Mouse (Mus musculus): ENCODE results near the gene Trrap. TPM values are rescaled to one million over a fixed set of nuclear protein-coding genes. Genes with fewer than 3 reads are reported as not detected.

Trrap gene
- polyA plus RNA-seq, 1 experiment from 2014 or later, result 65.2 TPM

GRCm38 (mm10) chr5:144761161-144761868, 6.2 kb upstream of the Trrap start, which contains the start of gene Tmem130:
Gene Tmem130, minus strand, starts transcription at chr5:144761818.
- Histone ChIP-seq H3K36me3 (ENCODE audit: control insufficient read depth, insufficient read depth, low read length) (no peaks in the 10 kb centered on the region), H3K27me3 (ENCODE audit: control insufficient read depth, insufficient read depth, low read length) (peaks cover 30% of the 10 kb centered on the region), H3K9ac (ENCODE audit: low read length) (no peak within 1 kb of the TSS), H3K27ac (replicated peaks in 1 of 2; ENCODE audit: control insufficient read depth in 1 of 2, insufficient read depth in 1 of 2, low read depth in 2 of 2, low read length in 2 of 2) (no peak within 1 kb of the TSS), H3K4me3 (ENCODE audit: control insufficient read depth in 1 of 2, insufficient read depth in 1 of 2, low read depth in 1 of 2, low read length in 2 of 2) (peak within 1 kb of the TSS; percentile 30 to 32), H3K4me1 (ENCODE audit: control insufficient read depth in 2 of 2, insufficient read depth in 2 of 2, low read length in 2 of 2) (peaks cover 5 to 7% of the 10 kb centered on the region in 2 experiments), H3K9me3 (ENCODE audit: control insufficient read depth, low read length) (no peaks in the 10 kb centered on the region), H3K4me2 (ENCODE audit: low read length) (peak within 1 kb of the TSS; percentile 55)
- WGBS, result 1% methylated on average over 38 of the region's 38 CpGs
- ATAC-seq (ENCODE audit: insufficient number of reproducible peaks, insufficient read depth, low FRiP score, low read depth), result no peak

DNA sequence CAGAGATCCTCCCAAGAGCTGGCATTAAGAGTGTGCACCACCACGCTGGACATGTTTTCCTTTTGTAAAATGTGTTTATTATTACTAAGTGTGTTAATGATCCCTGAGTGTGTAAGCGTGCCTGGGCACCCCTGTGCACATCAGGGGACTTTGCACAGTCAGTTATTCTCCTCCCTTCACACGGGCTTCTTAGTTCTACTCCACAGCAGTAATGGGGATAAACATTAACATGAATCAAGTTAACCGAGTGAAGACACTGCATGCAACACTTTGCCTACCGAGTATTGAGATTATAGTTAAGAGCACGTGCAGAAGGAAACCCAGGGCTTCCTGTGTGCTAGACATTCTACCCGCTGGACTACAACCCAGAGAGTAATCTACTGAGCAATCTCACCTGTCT, 1.5 kb upstream of the Trrap start:
- no peak overlapping the region for H3K27ac ChIP-seq (replicated peaks in 1 of 2; ENCODE audit: control insufficient read depth in 1 of 2, insufficient read depth in 1 of 2, low read depth in 2 of 2, low read length in 2 of 2)
- H3K4me3 ChIP-seq (ENCODE audit: control insufficient read depth in 1 of 2, insufficient read depth in 1 of 2, low read depth in 1 of 2, low read length in 2 of 2), result no peak overlapping the region
- peaks cover 9 to 19% of the 10 kb centered on the region in 2 experiments for H3K4me1 ChIP-seq (ENCODE audit: control insufficient read depth in 2 of 2, insufficient read depth in 2 of 2, low read length in 2 of 2)
- peaks cover 9% of the 10 kb centered on the region for H3K36me3 ChIP-seq (ENCODE audit: control insufficient read depth, insufficient read depth, low read length)
- H3K9me3 ChIP-seq (ENCODE audit: control insufficient read depth, low read length), result no peaks in the 10 kb centered on the region
- no peak for ATAC-seq (ENCODE audit: insufficient number of reproducible peaks, insufficient read depth, low FRiP score, low read depth)
- no peak overlapping the region for H3K9ac ChIP-seq (ENCODE audit: low read length)
- H3K27me3 ChIP-seq (ENCODE audit: control insufficient read depth, insufficient read depth, low read length), result peaks cover 26% of the 10 kb centered on the region
- WGBS, result 70% methylated on average over 7 of the region's 7 CpGs
- H3K4me2 ChIP-seq (ENCODE audit: low read length), result no peak overlapping the region

- Histone ChIP-seq H3K4me2 (ENCODE audit: low read length) (no peak overlapping the region), H3K27me3 (ENCODE audit: control insufficient read depth, insufficient read depth, low read length) (peaks cover 20% of the 10 kb centered on the region), H3K4me1 (ENCODE audit: control insufficient read depth in 2 of 2, insufficient read depth in 2 of 2, low read length in 2 of 2) (peaks cover 5 to 15% of the 10 kb centered on the region in 2 experiments), H3K9ac (ENCODE audit: low read length) (no peak overlapping the region), H3K4me3 (ENCODE audit: control insufficient read depth in 1 of 2, insufficient read depth in 1 of 2, low read depth in 1 of 2, low read length in 2 of 2) (no peak overlapping the region), H3K9me3 (ENCODE audit: control insufficient read depth, low read length) (no peaks in the 10 kb centered on the region), H3K36me3 (ENCODE audit: control insufficient read depth, insufficient read depth, low read length) (peaks cover 16% of the 10 kb centered on the region), H3K27ac (replicated peaks in 1 of 2; ENCODE audit: control insufficient read depth in 1 of 2, insufficient read depth in 1 of 2, low read depth in 2 of 2, low read length in 2 of 2) (no peak overlapping the region)
- ATAC-seq (ENCODE audit: insufficient number of reproducible peaks, insufficient read depth, low FRiP score, low read depth), result no peak
- 82% methylated on average over 11 of the region's 11 CpGs for WGBS
Observed at GRCm38 (mm10) chr5:144766646-144767045, 886 bp upstream of the Trrap start.

DNA sequence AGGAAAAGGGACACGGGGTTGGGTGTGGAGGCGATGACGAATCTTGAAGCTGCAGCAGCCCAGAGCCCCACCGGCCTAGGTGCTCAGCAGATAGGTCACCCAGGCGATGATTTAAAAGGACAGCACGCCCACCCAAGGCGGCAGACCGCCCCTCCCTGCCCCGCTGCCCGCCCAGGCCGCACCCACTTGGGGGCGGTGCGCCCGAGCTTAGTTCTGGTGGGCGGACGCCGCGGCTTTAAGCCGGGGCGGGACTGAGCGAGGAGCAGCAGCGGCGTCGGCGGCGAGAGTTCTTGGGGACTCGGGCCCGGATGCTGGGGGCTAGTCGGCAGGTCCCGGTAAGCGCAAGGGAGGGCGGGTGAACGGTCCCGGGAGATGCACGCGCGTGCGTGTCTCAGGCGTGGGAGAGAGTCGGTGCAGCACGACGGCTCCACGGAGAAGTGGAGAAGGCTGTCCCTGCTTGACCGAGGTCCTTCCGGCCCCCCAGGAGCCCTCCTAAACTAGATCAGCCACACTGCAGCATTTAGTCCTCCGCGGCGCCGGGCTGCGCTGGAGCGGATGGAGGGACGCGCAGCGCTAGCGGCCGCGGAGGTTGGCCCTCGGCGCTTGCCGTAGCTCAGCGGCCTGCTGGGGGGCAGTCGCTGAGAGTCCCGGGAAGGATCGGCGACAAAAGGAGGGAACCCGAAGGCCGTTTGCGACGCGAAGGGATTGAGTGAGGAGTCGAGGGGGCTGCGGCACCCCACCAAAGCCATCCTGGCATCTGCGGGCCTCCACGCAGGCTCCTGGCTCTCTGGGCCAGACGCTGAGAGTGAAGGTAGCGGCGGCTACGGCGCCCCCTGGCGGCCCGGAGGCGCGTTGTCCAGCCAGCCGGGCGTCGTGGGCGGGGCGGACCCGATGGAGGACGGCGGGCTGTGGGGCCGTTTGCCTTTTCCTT, 644 bp downstream of the Trrap start:
- Histone ChIP-seq H3K4me1 (ENCODE audit: control insufficient read depth in 2 of 2, insufficient read depth in 2 of 2, low read length in 2 of 2) (peaks cover 5 to 15% of the 10 kb centered on the region in 2 experiments), H3K4me2 (ENCODE audit: low read length) (peak overlapping the region; percentile 91), H3K9ac (ENCODE audit: low read length) (peak overlapping the region; percentile 85), H3K36me3 (ENCODE audit: control insufficient read depth, insufficient read depth, low read length) (peaks cover 29% of the 10 kb centered on the region), H3K27ac (replicated peaks in 1 of 2; ENCODE audit: control insufficient read depth in 1 of 2, insufficient read depth in 1 of 2, low read depth in 2 of 2, low read length in 2 of 2) (peak overlapping the region; percentile 89 to 93), H3K27me3 (ENCODE audit: control insufficient read depth, insufficient read depth, low read length) (peaks cover 6% of the 10 kb centered on the region; the same call in 1 of the 2 replicates), H3K4me3 (ENCODE audit: control insufficient read depth in 1 of 2, insufficient read depth in 1 of 2, low read depth in 1 of 2, low read length in 2 of 2) (peak overlapping the region; percentile 65), H3K9me3 (ENCODE audit: control insufficient read depth, low read length) (no peaks in the 10 kb centered on the region)
- under 1% methylated on average over 79 of the region's 92 CpGs for WGBS
- peak; percentile 93 for ATAC-seq (ENCODE audit: insufficient number of reproducible peaks, insufficient read depth, low FRiP score, low read depth)

GRCm38 (mm10) chr5:144769067-144769482, 1.5 kb downstream of the Trrap start:
- H3K27me3 ChIP-seq (ENCODE audit: control insufficient read depth, insufficient read depth, low read length), result no peaks in the 10 kb centered on the region
- ATAC-seq (ENCODE audit: insufficient number of reproducible peaks, insufficient read depth, low FRiP score, low read depth), result no peak
- H3K9ac ChIP-seq (ENCODE audit: low read length), result peak overlapping the region; percentile 85
- H3K36me3 ChIP-seq (ENCODE audit: control insufficient read depth, insufficient read depth, low read length), result peaks cover 38% of the 10 kb centered on the region
- H3K4me1 ChIP-seq (ENCODE audit: control insufficient read depth in 2 of 2, insufficient read depth in 2 of 2, low read length in 2 of 2), result peaks cover 5 to 15% of the 10 kb centered on the region in 2 experiments
- 10% methylated on average over 8 of the region's 8 CpGs for WGBS
- no peaks in the 10 kb centered on the region for H3K9me3 ChIP-seq (ENCODE audit: control insufficient read depth, low read length)
- peak overlapping the region; percentile 66 to 89 for H3K27ac ChIP-seq (replicated peaks in 1 of 2; ENCODE audit: control insufficient read depth in 1 of 2, insufficient read depth in 1 of 2, low read depth in 2 of 2, low read length in 2 of 2)
- peak overlapping the region; percentile 91 for H3K4me2 ChIP-seq (ENCODE audit: low read length)
- peak overlapping the region; percentile 65 for H3K4me3 ChIP-seq (ENCODE audit: control insufficient read depth in 1 of 2, insufficient read depth in 1 of 2, low read depth in 1 of 2, low read length in 2 of 2)

- Histone ChIP-seq H3K4me2 (ENCODE audit: low read length) (no peak overlapping the region), H3K4me3 (ENCODE audit: control insufficient read depth in 1 of 2, insufficient read depth in 1 of 2, low read depth in 1 of 2, low read length in 2 of 2) (no peak overlapping the region), H3K9me3 (ENCODE audit: control insufficient read depth, low read length) (no peaks in the 10 kb centered on the region), H3K27ac (replicated peaks in 1 of 2; ENCODE audit: control insufficient read depth in 1 of 2, insufficient read depth in 1 of 2, low read depth in 2 of 2, low read length in 2 of 2) (no peak overlapping the region), H3K4me1 (ENCODE audit: control insufficient read depth in 2 of 2, insufficient read depth in 2 of 2, low read length in 2 of 2) (peaks cover 5 to 15% of the 10 kb centered on the region in 2 experiments), H3K36me3 (ENCODE audit: control insufficient read depth, insufficient read depth, low read length) (peaks cover 77% of the 10 kb centered on the region), H3K9ac (ENCODE audit: low read length) (no peak overlapping the region), H3K27me3 (ENCODE audit: control insufficient read depth, insufficient read depth, low read length) (no peaks in the 10 kb centered on the region)
- WGBS, result 93% methylated on average over 6 of the region's 6 CpGs
- ATAC-seq (ENCODE audit: insufficient number of reproducible peaks, insufficient read depth, low FRiP score, low read depth), result no peak
Observed at GRCm38 (mm10) chr5:144773231-144773630, 5.7 kb downstream of the Trrap start.

GRCm38 (mm10) chr5:144780654-144781053, 13.1 kb downstream of the Trrap start:
- Histone ChIP-seq H3K4me1 (ENCODE audit: control insufficient read depth in 2 of 2, insufficient read depth in 2 of 2, low read length in 2 of 2) (no peaks in the 10 kb centered on the region), H3K36me3 (ENCODE audit: control insufficient read depth, insufficient read depth, low read length) (peaks cover 99% of the 10 kb centered on the region), H3K27ac (replicated peaks in 1 of 2; ENCODE audit: control insufficient read depth in 1 of 2, insufficient read depth in 1 of 2, low read depth in 2 of 2, low read length in 2 of 2) (no peak overlapping the region), H3K4me2 (ENCODE audit: low read length) (no peak overlapping the region), H3K4me3 (ENCODE audit: control insufficient read depth in 1 of 2, insufficient read depth in 1 of 2, low read depth in 1 of 2, low read length in 2 of 2) (no peak overlapping the region), H3K9me3 (ENCODE audit: control insufficient read depth, low read length) (no peaks in the 10 kb centered on the region), H3K9ac (ENCODE audit: low read length) (no peak overlapping the region), H3K27me3 (ENCODE audit: control insufficient read depth, insufficient read depth, low read length) (no peaks in the 10 kb centered on the region)
- no peak for ATAC-seq (ENCODE audit: insufficient number of reproducible peaks, insufficient read depth, low FRiP score, low read depth)
- 76% methylated on average over 8 of the region's 8 CpGs for WGBS

Measured in heart, embryonic 14.5 days (tissue).